Mouse (Mus musculus) forebrain, embryonic 14.5 days (tissue): Measurements from ENCODE around the gene Cln6. TPM values are rescaled to one million over a fixed set of nuclear protein-coding genes. Genes with fewer than 3 reads are reported as not detected.

Experiments used
- ATAC-seq: fragments of 200-750 bp; cut with Nextera tagmentation; 2 replicates; pipeline ENCODE4 v1.8.0; 2017; ENCODE audit warnings: mild to moderate bottlenecking, moderate library complexity
- DNase-seq: peaks from one replicate; pipeline ENCODE4 v3.0.0-alpha.2; 2015; ENCODE audit warnings: low spot score
- H3K27ac ChIP-seq: fragments of 300-500 bp; sonication (generic); 2 replicates; pipeline ENCODE4 v1.5.1; 2014; ENCODE audit warnings: low read depth, mild to moderate bottlenecking, control low read depth, low read length, moderate library complexity
- H3K27me3 ChIP-seq: fragments of 300-500 bp; sonication (generic); replicated peaks from 2 replicates; pipeline ENCODE4 v1.6.1; 2014; ENCODE audit warnings: low read length, control low read depth, mixed read lengths; ENCODE audit not compliant: control insufficient read depth, insufficient read depth
- H3K36me3 ChIP-seq: fragments of 300-500 bp; sonication (generic); 2 replicates; pipeline ENCODE4 v1.6.1; 2014; ENCODE audit warnings: low read length, control low read depth; ENCODE audit not compliant: control insufficient read depth, insufficient read depth
- H3K4me1 ChIP-seq: fragments of 300-500 bp; sonication (generic); 2 replicates; pipeline ENCODE4 v1.6.1; 2014; ENCODE audit warnings: antibody characterized with exemption, low read length, control low read depth; ENCODE audit not compliant: control insufficient read depth, insufficient read depth
- H3K4me2 ChIP-seq: fragments of 300-500 bp; sonication (generic); 2 replicates; pipeline ENCODE4 v1.6.1; 2014; ENCODE audit warnings: mild to moderate bottlenecking, control low read depth, low read length
- H3K4me3 ChIP-seq: fragments of 300-500 bp; sonication (generic); 2 replicates; pipeline ENCODE4 v1.5.1; 2014; ENCODE audit warnings: low read depth, low read length, control low read depth
- H3K9ac ChIP-seq: fragments of 300-500 bp; sonication (generic); 2 replicates; pipeline ENCODE4 v1.6.1; 2014; ENCODE audit warnings: mild to moderate bottlenecking, low read length, control low read depth, moderate library complexity
- H3K9me3 ChIP-seq: fragments of 300-500 bp; sonication (generic); replicated peaks from 2 replicates; pipeline ENCODE4 v1.6.1; 2016; ENCODE audit warnings: low read length, control low read depth, mixed read lengths; ENCODE audit not compliant: control insufficient read depth
- WGBS: fragments of 180-500 bp; shearing (Covaris S2); extraction: QIAGEN DNeasy Blood & Tissue Kit; methylation state at CpG from one replicate; pipeline ENCODE4 v1.1.7; 2014; 5-methylcytosine and 5-hydroxymethylcytosine counted together
- polyA plus RNA-seq: library from polyadenylated mRNA; unstranded; fragments of >200 nt; fragmentation: Nextera tagmentation; extraction: Ambion mirVana; gene quantifications from 2 replicates; pipeline ENCODE4 v1.2.1, GENCODE M21; 2014

Cln6 gene
- polyA plus RNA-seq, 1 experiment from 2014 or later: 4.9 TPM

GRCm38 (mm10) chr9:62826456-62826855 is 12.1 kb upstream of the Cln6 start:
- H3K36me3 ChIP-seq: no peaks in the 10 kb centered on the region
- H3K27me3 ChIP-seq: no peaks in the 10 kb centered on the region
- no peak for DNase-seq
- no peak overlapping the region for H3K9ac ChIP-seq
- no peak for ATAC-seq
- 6% methylated on average over 7 of the region's 7 CpGs for WGBS
- H3K27ac ChIP-seq: no peak overlapping the region
- H3K4me3 ChIP-seq: no peak overlapping the region
- peaks cover 8% of the 10 kb centered on the region; the same call in 1 of the 2 replicates for H3K4me1 ChIP-seq
- H3K4me2 ChIP-seq: no peak overlapping the region
- H3K9me3 ChIP-seq: no peaks in the 10 kb centered on the region

DNA sequence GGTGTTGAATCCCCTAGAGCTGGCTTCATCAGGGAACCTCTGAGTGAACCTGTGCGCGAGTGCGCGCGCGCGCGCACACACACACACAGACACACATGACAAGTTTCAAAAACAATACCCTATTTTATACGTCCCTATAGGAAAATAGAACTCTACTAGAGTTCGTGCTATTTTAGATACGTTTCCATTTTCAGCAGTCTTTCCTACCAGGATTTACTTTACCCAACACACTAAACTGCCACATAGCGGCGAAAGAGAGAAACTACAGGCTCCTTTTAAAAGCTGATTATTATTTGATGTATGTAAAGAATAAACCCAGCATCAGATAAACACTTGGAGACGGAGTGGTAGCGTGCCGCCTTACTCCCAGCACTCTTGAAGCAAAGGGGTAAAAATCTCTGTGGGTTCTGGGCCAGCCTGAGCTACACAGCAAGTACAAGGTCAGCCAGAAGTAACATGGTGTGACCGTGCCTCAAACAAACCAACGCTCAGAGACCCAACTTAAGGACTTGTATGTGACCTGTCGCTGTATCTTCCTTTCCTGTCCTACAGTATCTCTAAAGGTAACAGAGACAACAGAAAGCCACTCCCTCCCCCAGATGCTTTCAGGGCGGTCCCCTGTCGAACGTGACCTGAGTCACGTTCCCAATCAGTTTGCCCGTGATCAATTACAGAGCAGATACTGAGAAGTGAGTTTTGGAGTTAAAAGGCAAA is 10.5 kb upstream of the Cln6 start:
- Histone ChIP-seq H3K4me3 (peak overlapping the region; percentile 39), H3K36me3 (no peaks in the 10 kb centered on the region), H3K9me3 (no peaks in the 10 kb centered on the region), H3K4me1 (peaks cover 8% of the 10 kb centered on the region; the same call in 1 of the 2 replicates), H3K27ac (peak overlapping the region; percentile 23; the same call in 1 of the 2 replicates), H3K27me3 (no peaks in the 10 kb centered on the region), H3K4me2 (peak overlapping the region; percentile 60), H3K9ac (peak overlapping the region; percentile 1; the same call in 1 of the 2 replicates)
- ATAC-seq (no peak; the same call in 1 of the 2 replicates), DNase-seq (peak; percentile 86)
- WGBS: 7% methylated on average over 24 of the region's 24 CpGs

DNA sequence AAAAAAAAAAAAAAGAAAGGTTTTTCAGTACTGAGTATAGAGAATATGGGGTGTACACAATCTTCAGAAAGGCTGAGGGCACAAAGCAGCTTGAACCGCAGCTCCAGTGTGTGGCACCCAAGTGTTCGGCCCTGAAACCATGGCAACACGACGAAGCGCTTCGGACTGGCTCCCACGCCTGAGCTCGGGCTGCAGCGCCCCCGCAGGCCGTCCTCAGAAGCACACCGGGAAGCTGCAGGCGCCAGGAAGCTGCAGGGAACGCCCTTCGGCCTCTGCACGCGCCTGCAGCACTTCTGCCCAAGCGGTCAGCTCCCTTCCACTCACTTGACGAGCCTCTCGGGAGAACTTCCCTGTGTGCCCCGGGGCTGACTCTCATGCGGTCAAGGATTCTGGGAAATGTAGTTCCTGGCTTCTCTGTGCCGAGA is 9.9 kb upstream of the Cln6 start:
- H3K27ac ChIP-seq: peak overlapping the region; percentile 48
- H3K4me1 ChIP-seq: peaks cover 8% of the 10 kb centered on the region; the same call in 1 of the 2 replicates
- ATAC-seq (peak; percentile 96), DNase-seq (peak; percentile 97)
- no peaks in the 10 kb centered on the region for H3K36me3 ChIP-seq
- H3K4me2 ChIP-seq: peak overlapping the region; percentile 60
- H3K27me3 ChIP-seq: no peaks in the 10 kb centered on the region
- peak overlapping the region; percentile 39 for H3K4me3 ChIP-seq
- WGBS: 0% methylated on average over 23 of the region's 23 CpGs
- no peaks in the 10 kb centered on the region for H3K9me3 ChIP-seq
- H3K9ac ChIP-seq: no peak overlapping the region

DNA sequence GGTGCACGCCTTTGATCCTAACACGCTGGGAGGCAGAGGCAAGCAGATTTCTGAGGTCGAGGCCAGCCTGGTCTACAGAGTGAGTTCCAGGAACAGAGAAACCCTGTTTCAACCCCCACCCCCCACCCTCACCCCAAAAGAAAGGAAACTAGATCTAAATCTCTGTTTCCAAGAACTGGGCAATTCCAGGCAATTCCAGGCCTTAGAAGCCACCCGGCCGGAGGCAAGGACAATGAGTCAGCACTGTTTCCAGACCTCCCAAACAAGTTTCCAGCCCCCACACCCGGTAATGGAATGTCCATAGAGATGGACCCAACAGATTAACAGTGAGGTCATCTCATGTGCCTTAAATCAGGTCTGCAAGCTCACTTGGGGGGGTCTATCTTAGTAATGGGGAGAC is 8.7 kb upstream of the Cln6 start:
- 87% methylated on average over 6 of the region's 6 CpGs for WGBS
- no peaks in the 10 kb centered on the region for H3K27me3 ChIP-seq

GRCm38 (mm10) chr9:62834906-62835305 is 3.7 kb upstream of the Cln6 start:
- WGBS: 83% methylated on average over 5 of the region's 5 CpGs
- H3K27me3 ChIP-seq: no peaks in the 10 kb centered on the region
- H3K9me3 ChIP-seq: no peaks in the 10 kb centered on the region
- DNase-seq (no peak), ATAC-seq (no peak)
- no peak overlapping the region for H3K4me3 ChIP-seq
- H3K27ac ChIP-seq: no peak overlapping the region
- H3K4me2 ChIP-seq: no peak overlapping the region
- no peaks in the 10 kb centered on the region for H3K36me3 ChIP-seq
- peaks cover 6% of the 10 kb centered on the region for H3K4me1 ChIP-seq
- H3K9ac ChIP-seq: no peak overlapping the region

More for the DNA sequence above, 8.7 kb upstream of the Cln6 start:
- Histone ChIP-seq H3K9ac (no peak overlapping the region), H3K36me3 (no peaks in the 10 kb centered on the region), H3K4me2 (no peak overlapping the region), H3K27ac (no peak overlapping the region), H3K9me3 (no peaks in the 10 kb centered on the region), H3K4me3 (no peak overlapping the region), H3K4me1 (peaks cover 8% of the 10 kb centered on the region; the same call in 1 of the 2 replicates)
- DNase-seq: no peak
- ATAC-seq: no peak

DNA sequence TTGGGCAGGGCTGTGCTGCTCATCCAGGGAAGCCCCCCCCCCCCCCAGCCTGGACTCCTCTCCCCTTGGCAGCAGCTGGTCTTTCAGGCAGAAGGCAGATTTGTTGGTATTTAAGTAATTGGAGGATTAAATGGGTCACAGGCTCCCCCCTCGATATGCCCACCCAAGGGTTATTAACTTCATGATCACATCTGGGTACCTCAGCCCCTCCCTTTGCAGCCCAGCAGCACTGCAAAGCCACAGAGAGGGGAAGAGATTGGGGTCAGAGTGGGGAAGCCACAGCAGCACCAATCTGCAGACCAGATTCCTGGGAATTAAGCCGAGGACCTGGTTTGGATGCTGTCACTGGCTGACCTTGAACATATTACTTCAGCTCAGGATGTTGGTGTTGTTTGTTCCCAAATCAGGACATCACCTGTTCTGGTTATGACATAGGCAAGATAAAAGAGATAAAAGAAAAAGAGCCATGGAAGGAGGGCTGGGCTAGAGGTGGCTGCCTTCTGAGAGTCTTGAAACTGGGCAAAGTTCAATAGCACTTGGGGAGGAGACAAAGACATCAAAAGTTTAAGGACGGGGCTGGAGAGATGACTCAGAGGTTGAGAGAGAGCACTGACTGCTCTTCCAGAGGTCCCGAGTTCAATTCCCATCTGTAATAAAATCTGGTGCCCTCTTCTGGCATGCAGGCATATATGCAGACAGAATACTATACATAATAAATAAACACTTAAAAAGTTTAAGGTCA is 2.7 kb upstream of the Cln6 start:
- no peak for ATAC-seq
- Histone ChIP-seq H3K4me1 (peaks cover 6% of the 10 kb centered on the region), H3K9ac (no peak overlapping the region), H3K27ac (no peak overlapping the region), H3K9me3 (no peaks in the 10 kb centered on the region), H3K36me3 (no peaks in the 10 kb centered on the region), H3K27me3 (no peaks in the 10 kb centered on the region), H3K4me3 (no peak overlapping the region), H3K4me2 (no peak overlapping the region)
- no peak for DNase-seq
- 52% methylated on average over 4 of the region's 4 CpGs for WGBS

GRCm38 (mm10) chr9:62837611-62838010 is 974 bp upstream of the Cln6 start:
- Histone ChIP-seq H3K4me2 (no peak overlapping the region), H3K9me3 (no peaks in the 10 kb centered on the region), H3K27me3 (no peaks in the 10 kb centered on the region), H3K27ac (no peak overlapping the region), H3K36me3 (no peaks in the 10 kb centered on the region), H3K4me1 (peaks cover 6% of the 10 kb centered on the region), H3K9ac (no peak overlapping the region), H3K4me3 (no peak overlapping the region)
- WGBS: 69% methylated on average over 3 of the region's 3 CpGs
- DNase-seq (no peak), ATAC-seq (no peak)

DNA sequence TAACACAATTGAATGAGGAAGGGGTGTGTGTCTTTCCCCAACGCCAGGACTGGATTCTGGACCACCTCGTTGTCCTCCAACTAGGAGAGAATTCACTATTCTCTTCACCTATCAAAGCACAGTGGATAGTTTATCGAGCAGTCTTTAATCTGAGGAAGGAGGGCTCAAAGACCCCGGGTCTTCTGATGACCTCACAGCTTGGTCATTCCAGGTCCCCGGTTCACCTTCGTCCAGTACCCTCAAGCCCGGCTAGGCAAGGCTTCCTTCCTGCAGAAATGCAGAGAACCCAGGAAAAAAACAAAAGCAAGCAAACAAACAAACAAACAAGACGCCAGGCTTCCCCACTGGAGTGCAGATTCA is 459 bp upstream of the Cln6 start:
- no peaks in the 10 kb centered on the region for H3K36me3 ChIP-seq
- ATAC-seq: 0 out of 2 replicates have a peak, but pooled peaks have one; percentile 15
- no peaks in the 10 kb centered on the region for H3K27me3 ChIP-seq
- H3K9me3 ChIP-seq: no peaks in the 10 kb centered on the region
- H3K4me1 ChIP-seq: peaks cover 6% of the 10 kb centered on the region
- H3K9ac ChIP-seq: no peak overlapping the region; the same call in 1 of the 2 replicates
- DNase-seq: no peak
- WGBS: 15% methylated on average over 8 of the region's 8 CpGs
- H3K4me3 ChIP-seq: peak overlapping the region; percentile 61
- H3K4me2 ChIP-seq: peak overlapping the region; percentile 89
- H3K27ac ChIP-seq: no peak overlapping the region
